Mouse (Mus musculus) bone marrow, adult 2 months (tissue): ENCODE results near the gene 3110082I17Rik.

Experiments used
- CTCF ChIP-seq: fragments of 200-500 bp; IDR thresholded peaks from 2 replicates; pipeline ENCODE4 v1.5.1; 2011; ENCODE audit warnings: low read length, control low read depth; ENCODE audit not compliant: control insufficient read depth, insufficient read depth
- POLR2A ChIP-seq: fragments of 200-500 bp; IDR thresholded peaks from 2 replicates; pipeline ENCODE4 v1.6.1; 2011; ENCODE audit warnings: low read depth, mild to moderate bottlenecking, control low read depth, low read length, borderline replicate concordance; ENCODE audit not compliant: control insufficient read depth

- TF ChIP-seq POLR2A: no peak
- no peak for TF ChIP-seq CTCF
These were observed 60.3 kb downstream of the 3110082I17Rik start for GRCm38 (mm10) chr5:139399991-139400390.
